Mouse (Mus musculus) myocyte (in vitro differentiated cells): ENCODE data around the gene BC051665. TPM values are rescaled to one million over a fixed set of nuclear protein-coding genes. Genes with fewer than 3 reads are reported as not detected.

Source experiments
- H3K27me3 ChIP-seq: one replicate; pipeline ENCODE4 v1.6.1; 2011; ENCODE audit not compliant: control insufficient read depth, insufficient read depth, insufficient read length
- H3K36me3 ChIP-seq: one replicate; pipeline ENCODE4 v1.6.1; 2011; ENCODE audit not compliant: control insufficient read depth, insufficient read depth
- H3K4me2 ChIP-seq: one replicate; pipeline ENCODE4 v1.6.1; 2011; ENCODE audit warnings: low read depth, control low read depth
- H3K4me3 ChIP-seq: one replicate; pipeline ENCODE4 v1.5.1; 2011; ENCODE audit warnings: mild to moderate bottlenecking, control low read depth, moderate library complexity
- H3K79me2 ChIP-seq: one replicate; pipeline ENCODE4 v1.6.1; 2011; ENCODE audit not compliant: control insufficient read depth, insufficient read depth
- H3ac ChIP-seq: one replicate; pipeline ENCODE4 v1.6.1; 2011; ENCODE audit not compliant: control insufficient read depth, insufficient read length
- CEBPB ChIP-seq: IDR thresholded peaks from 2 replicates; pipeline ENCODE4 v1.6.1; 2011; ENCODE audit warnings: mild to moderate bottlenecking, moderate library complexity; ENCODE audit not compliant: poor library complexity, insufficient read depth, severe bottlenecking
- E2F4 ChIP-seq: IDR thresholded peaks from one replicate; pipeline ENCODE4 v1.6.1; 2011; ENCODE audit warnings: mild to moderate bottlenecking, control low read depth, moderate library complexity; ENCODE audit not compliant: insufficient read depth
- MAX ChIP-seq: IDR thresholded peaks from one replicate; pipeline ENCODE4 v1.6.1; 2011; ENCODE audit warnings: low read depth, mild to moderate bottlenecking, control low read depth
- MYOD1 ChIP-seq, 3 experiments: IDR thresholded peaks; one replicate each; pipeline ENCODE4 v1.6.1; 2011; ENCODE audit warnings: control low read depth in 2 of 3, low read depth in 2 of 3, mild to moderate bottlenecking in 2 of 3, moderate library complexity in 1 of 3; ENCODE audit not compliant: insufficient read length in 2 of 3, control insufficient read depth in 1 of 3
- MYOG ChIP-seq, 3 experiments: IDR thresholded peaks; one replicate each; pipeline ENCODE4 v1.6.1; 2011; ENCODE audit warnings: control low read depth in 2 of 3, low read depth in 2 of 3, mild to moderate bottlenecking in 2 of 3; ENCODE audit not compliant: insufficient read length in 2 of 3, control insufficient read depth in 1 of 3, insufficient read depth in 1 of 3
- POLR2A ChIP-seq: IDR thresholded peaks from one replicate; pipeline ENCODE4 v1.6.1; 2011; ENCODE audit warnings: low read depth, mild to moderate bottlenecking, control low read depth, moderate library complexity; ENCODE audit not compliant: insufficient read length
- POLR2AphosphoS2 ChIP-seq: IDR thresholded peaks from one replicate; pipeline ENCODE4 v1.6.1; 2011; ENCODE audit warnings: low read depth, control low read depth; ENCODE audit not compliant: insufficient read length
- REST ChIP-seq: IDR thresholded peaks from one replicate; pipeline ENCODE4 v1.6.1; 2011; ENCODE audit warnings: mild to moderate bottlenecking, control low read depth, moderate library complexity; ENCODE audit not compliant: insufficient read depth, insufficient read length
- SRF ChIP-seq: IDR thresholded peaks from one replicate; pipeline ENCODE4 v1.6.1; 2011; ENCODE audit warnings: low read depth; ENCODE audit not compliant: control insufficient read depth, insufficient read length
- TCF12 ChIP-seq: IDR thresholded peaks from one replicate; pipeline ENCODE4 v1.6.1; 2011; ENCODE audit warnings: mild to moderate bottlenecking, control low read depth; ENCODE audit not compliant: poor library complexity, insufficient read depth, severe bottlenecking
- TCF3 ChIP-seq: IDR thresholded peaks from one replicate; pipeline ENCODE4 v1.6.1; 2011; ENCODE audit warnings: low read depth, control low read depth; ENCODE audit not compliant: insufficient read length
- USF1 ChIP-seq: IDR thresholded peaks from one replicate; pipeline ENCODE4 v1.6.1; 2011; ENCODE audit warnings: low read depth, mild to moderate bottlenecking, control low read depth, moderate library complexity
- polyA plus RNA-seq: library from polyadenylated mRNA; unstranded; fragments of >200 nt; fragmentation: generic; extraction: Trizol; gene quantifications from one replicate; pipeline ENCODE4 v1.2.1, GENCODE M21; 2012; ENCODE audit warnings: missing spikeins

Gene BC051665
- polyA plus RNA-seq, 1 experiment: not detected

DNA sequence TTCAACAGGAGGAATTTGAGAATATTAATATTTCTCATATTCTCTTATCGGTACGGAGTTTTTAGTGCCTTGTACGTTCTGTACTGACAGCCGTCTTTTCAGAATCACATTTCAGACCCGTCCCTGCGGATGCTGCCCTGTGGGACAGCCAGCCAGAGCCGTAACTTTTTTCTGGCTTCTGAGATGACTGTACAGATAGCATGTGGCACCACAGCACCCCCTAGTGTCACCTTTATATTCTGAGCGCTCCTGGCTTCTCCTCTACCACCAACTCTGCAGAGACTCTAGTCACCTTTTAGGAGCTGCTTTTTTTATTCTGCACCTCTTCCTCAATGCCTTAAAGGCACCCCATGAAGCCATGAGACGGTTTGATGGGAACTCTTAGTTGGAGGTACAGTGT is 47.7 kb downstream of the BC051665 start:
- Histone ChIP-seq H3K79me2 (no peaks in the 10 kb centered on the region), H3K36me3 (no peaks in the 10 kb centered on the region), H3ac (no peak overlapping the region), H3K27me3 (peaks cover 9% of the 10 kb centered on the region), H3K4me2 (peak overlapping the region; percentile 25), H3K4me3 (no peak overlapping the region)
- TF ChIP-seq MYOG (IDR thresholded peaks at IDR 0.05; ENCODE audit: control insufficient read depth in 1 of 3, insufficient read depth in 1 of 3, insufficient read length in 2 of 3, low read depth in 2 of 3): no peak
- TF ChIP-seq MYOD1 (IDR thresholded peaks at IDR 0.05; ENCODE audit: control insufficient read depth in 1 of 3, insufficient read length in 2 of 3, low read depth in 2 of 3): no peak
- no peak for TF ChIP-seq E2F4
- TF ChIP-seq REST: no peak
- TF ChIP-seq POLR2AphosphoS2: no peak
- no peak for TF ChIP-seq MAX
- no peak for TF ChIP-seq TCF12
- no peak for TF ChIP-seq TCF3
- no peak for TF ChIP-seq CEBPB
- no peak for TF ChIP-seq USF1
- no peak for TF ChIP-seq POLR2A
- TF ChIP-seq SRF: no peak

DNA sequence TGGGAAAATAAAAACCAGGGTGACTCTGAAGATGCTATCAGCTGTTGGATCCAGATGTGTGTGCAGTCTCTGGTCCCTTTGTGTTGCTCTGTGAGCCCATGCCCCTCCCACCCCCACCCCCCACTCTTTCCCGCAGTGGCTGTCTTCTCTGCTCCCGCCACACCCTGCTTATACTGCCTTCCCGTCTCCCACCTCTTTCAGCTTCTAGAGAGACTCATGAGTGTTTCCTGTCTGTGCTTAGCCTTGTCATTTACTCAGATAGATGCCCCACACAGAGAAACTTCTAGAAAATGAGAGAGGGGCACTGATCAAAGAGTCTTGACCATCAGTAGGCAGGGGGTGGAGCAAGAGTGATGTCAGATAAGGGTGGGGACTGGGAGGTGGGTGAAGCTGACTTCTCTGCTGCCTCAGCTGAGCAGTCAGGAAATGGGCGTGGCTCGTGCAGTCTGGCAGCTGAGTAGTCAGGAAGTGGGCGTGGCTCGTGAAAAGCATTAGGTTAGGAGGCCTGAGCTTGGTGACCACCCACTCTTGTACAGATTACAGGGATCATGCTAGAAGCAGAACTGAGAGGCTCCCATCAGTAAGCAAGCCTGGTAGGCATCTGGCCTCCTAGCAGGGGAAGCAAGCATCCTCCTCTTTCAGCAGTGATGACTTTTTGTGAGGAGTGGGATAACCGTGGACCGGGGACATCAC is 48.4 kb downstream of the BC051665 start:
- TF ChIP-seq CEBPB: no peak
- TF ChIP-seq POLR2A: no peak
- no peak for TF ChIP-seq POLR2AphosphoS2
- no peak for TF ChIP-seq MYOG (IDR thresholded peaks at IDR 0.05; ENCODE audit: control insufficient read depth in 1 of 3, insufficient read depth in 1 of 3, insufficient read length in 2 of 3, low read depth in 2 of 3)
- no peak for TF ChIP-seq MAX
- TF ChIP-seq E2F4: no peak
- TF ChIP-seq REST: no peak
- TF ChIP-seq SRF: no peak
- TF ChIP-seq TCF12: no peak
- TF ChIP-seq TCF3: no peak
- TF ChIP-seq USF1: no peak
- TF ChIP-seq MYOD1 (IDR thresholded peaks at IDR 0.05; ENCODE audit: control insufficient read depth in 1 of 3, insufficient read length in 2 of 3, low read depth in 2 of 3): no peak
- peaks cover 14% of the 10 kb centered on the region for H3K27me3 ChIP-seq
- H3K36me3 ChIP-seq: no peaks in the 10 kb centered on the region
- H3K79me2 ChIP-seq: no peaks in the 10 kb centered on the region
- H3K4me3 ChIP-seq: no peak overlapping the region
- no peak overlapping the region for H3ac ChIP-seq
- peak overlapping the region; percentile 25 for H3K4me2 ChIP-seq

DNA sequence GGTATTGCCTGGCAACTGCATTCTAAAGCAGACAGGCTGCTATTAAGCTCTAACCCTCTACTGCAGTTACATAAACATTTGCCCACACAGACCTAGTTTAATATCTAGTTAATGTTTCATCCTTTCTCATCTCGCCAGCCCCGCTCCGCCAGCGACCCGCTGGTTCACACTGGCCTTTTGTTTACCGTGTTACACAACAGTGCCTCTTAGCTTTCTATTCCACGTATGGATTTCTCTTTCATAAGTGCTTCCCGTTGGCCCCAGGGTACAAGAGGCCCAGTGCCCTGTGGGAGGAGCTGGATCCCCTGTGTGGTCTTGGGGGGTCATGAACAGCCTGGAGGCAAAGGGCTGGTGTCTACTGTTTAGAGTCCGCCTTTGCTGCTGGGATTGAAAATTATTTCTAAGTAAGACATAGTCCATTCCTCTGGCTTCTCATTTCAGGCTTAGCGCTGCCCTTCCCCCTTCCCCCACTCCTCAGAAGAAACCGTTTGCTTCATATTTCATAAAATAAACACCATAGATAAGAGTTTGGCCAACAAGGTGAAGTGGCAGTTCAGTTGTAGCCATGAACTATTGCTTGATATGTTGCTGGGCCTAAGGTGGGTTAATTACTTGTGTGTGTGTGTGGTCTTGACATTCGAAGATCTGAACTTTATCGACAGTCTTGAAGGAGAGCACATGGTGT is 49.6 kb downstream of the BC051665 start:
- TF ChIP-seq TCF3 (no peak), USF1 (no peak)
- no peak overlapping the region for H3ac ChIP-seq
- H3K4me3 ChIP-seq: no peak overlapping the region
- H3K4me2 ChIP-seq: no peak overlapping the region
- H3K79me2 ChIP-seq: no peaks in the 10 kb centered on the region
- H3K36me3 ChIP-seq: no peaks in the 10 kb centered on the region
- peaks cover 8% of the 10 kb centered on the region for H3K27me3 ChIP-seq

DNA sequence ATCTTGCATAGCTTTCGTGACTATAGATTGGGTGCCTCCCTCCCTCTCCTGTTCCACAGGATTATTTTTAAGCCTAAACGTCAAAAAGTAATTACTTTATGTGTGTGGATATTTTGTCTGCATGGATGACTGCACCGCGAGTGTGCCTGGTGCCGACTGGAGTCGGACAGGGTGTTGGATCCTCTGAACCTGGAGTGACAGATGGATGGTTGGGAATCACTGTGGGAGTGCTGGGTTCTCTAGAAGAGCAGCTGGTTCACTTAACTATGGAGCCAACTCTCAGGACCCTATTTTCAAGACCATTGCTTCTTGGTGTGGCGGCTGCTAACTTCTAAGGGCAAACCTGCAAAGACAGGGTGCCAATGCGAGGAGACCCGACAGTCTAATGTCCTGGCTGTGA is 50.9 kb downstream of the BC051665 start:
- H3K36me3 ChIP-seq: no peaks in the 10 kb centered on the region

More for the DNA sequence above, 50.9 kb downstream of the BC051665 start:
- H3K4me3 ChIP-seq: no peak overlapping the region
- H3K4me2 ChIP-seq: no peak overlapping the region
- TF ChIP-seq MYOD1 (IDR thresholded peaks at IDR 0.05; ENCODE audit: control insufficient read depth in 1 of 3, insufficient read length in 2 of 3, low read depth in 2 of 3) (no peak), CEBPB (no peak), E2F4 (no peak), TCF3 (no peak), REST (no peak), POLR2A (no peak), SRF (no peak)
- no peak overlapping the region for H3ac ChIP-seq
- peaks cover 16% of the 10 kb centered on the region for H3K27me3 ChIP-seq
- H3K79me2 ChIP-seq: no peaks in the 10 kb centered on the region

Other genes starting within 250 kb of the BC051665 start
- 0.52 TPM for gene Dapk1, start 184.4 kb downstream of the BC051665 start, polyA plus RNA-seq
- not detected for gene Ctsll3, start 16.5 kb upstream of the BC051665 start, polyA plus RNA-seq
- gene 4930486L24Rik, start 78.1 kb upstream of the BC051665 start, polyA plus RNA-seq: 0.29 TPM
- gene Gm49392, start 110.5 kb upstream of the BC051665 start, polyA plus RNA-seq: 0.31 TPM
- 2.2 TPM for gene Ctla2b, start 111.1 kb upstream of the BC051665 start, polyA plus RNA-seq
- gene Tpbpb, start 118.5 kb upstream of the BC051665 start, polyA plus RNA-seq: not detected
- gene Gm49393, start 149.2 kb upstream of the BC051665 start, polyA plus RNA-seq: 0.44 TPM
- 0.76 TPM for gene Gm49391, start 150.2 kb upstream of the BC051665 start, polyA plus RNA-seq
- 10.3 TPM for gene Ctla2a, start 150.3 kb upstream of the BC051665 start, polyA plus RNA-seq
- not detected for gene Tpbpa, start 155.6 kb upstream of the BC051665 start, polyA plus RNA-seq
- not detected for gene Ctsj, start 219.6 kb upstream of the BC051665 start, polyA plus RNA-seq